9 mouse cellular contexts compared by ENCODE assay signal in the genomic region with DNA sequence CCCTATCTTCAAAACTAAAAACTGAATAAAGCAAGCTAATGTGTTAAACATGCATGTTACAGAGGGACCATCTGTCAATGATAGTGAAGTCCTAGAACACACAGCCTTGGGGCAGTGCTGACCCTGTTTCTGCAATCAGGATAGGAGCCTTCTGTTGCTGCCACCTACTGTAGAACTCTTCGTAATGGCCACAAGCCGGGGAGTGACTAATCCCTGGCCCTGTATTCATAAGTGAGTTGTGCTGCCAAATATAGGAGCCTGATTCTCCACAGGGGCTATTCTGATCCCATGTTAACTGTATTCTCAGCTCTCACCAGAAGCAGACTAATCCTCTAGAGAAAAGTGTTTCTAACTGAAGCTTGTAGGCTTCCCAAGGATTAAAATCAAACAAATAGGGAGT. TPM values are rescaled to one million over a fixed set of nuclear protein-coding genes. Genes with fewer than 3 reads are reported as not detected.
A peak's percentile ranks its signal among the peaks of the same experiment; 100 is the strongest.
DNase-seq lines count a peak whose midpoint lies in the region; ATAC-seq and TF ChIP-seq lines count a peak whose summit lies in the region.
"Had no signal": no experiment of that assay in that cellular context is flagged by ENCODE, and none has a peak within 500 bp of the region (broad histone marks: within the 10 kb centered on the region; RNA-seq: fewer than 3 reads in every experiment).

No protein-coding gene starts in this region.

- no peak for ATAC-seq in forebrain, embryonic 15.5 days (replicated peaks)
- no peak for ATAC-seq in forebrain, embryonic 13.5 days
- no peak for ATAC-seq in lung, postnatal 0 days
- ATAC-seq in activated CD4-positive, CD25-positive, alpha-beta regulatory T cell, adult 4 months = no peak

- peaks cover 9% of the 10 kb centered on the region for H3K36me3 ChIP-seq in forebrain, embryonic 15.5 days
- H3K36me3 ChIP-seq in forebrain, embryonic 13.5 days (ENCODE audit: poor library complexity, severe bottlenecking) = peaks cover 16% of the 10 kb centered on the region
- no peaks in the 10 kb centered on the region for H3K36me3 ChIP-seq in lung, postnatal 0 days (ENCODE audit: insufficient read depth, low read length)

- H3K4me2 ChIP-seq in forebrain, embryonic 15.5 days (replicated peaks) = no peak overlapping the region
- no peak overlapping the region for H3K4me2 ChIP-seq in forebrain, embryonic 13.5 days
- H3K4me2 ChIP-seq in lung, postnatal 0 days (replicated peaks; ENCODE audit: low read depth, low read length) = no peak overlapping the region

- no peaks in the 10 kb centered on the region for H3K27me3 ChIP-seq in forebrain, embryonic 15.5 days
- H3K27me3 ChIP-seq in forebrain, embryonic 13.5 days = no peaks in the 10 kb centered on the region
- no peaks in the 10 kb centered on the region for H3K27me3 ChIP-seq in lung, postnatal 0 days (replicated peaks; ENCODE audit: insufficient read depth, low read length)
- H3K27me3 ChIP-seq: megakaryocyte, embryonic 14.5 days had no signal

- 0 out of 2 replicates have a peak, but pooled peaks have one; percentile 7 for TF ChIP-seq CTCF in lung, postnatal 0 days (IDR thresholded peaks at IDR 0.05)

- no peak overlapping the region for H3K4me3 ChIP-seq in forebrain, embryonic 15.5 days
- H3K4me3 ChIP-seq in forebrain, embryonic 13.5 days = no peak overlapping the region
- no peak overlapping the region for H3K4me3 ChIP-seq in lung, postnatal 0 days (ENCODE audit: low read depth, low read length)
- H3K4me3 ChIP-seq: megakaryocyte, embryonic 14.5 days had no signal

- no peak for TF ChIP-seq EP300 in lung, postnatal 0 days (IDR thresholded peaks at IDR 0.05)

- H3K4me1 ChIP-seq in forebrain, embryonic 15.5 days = no peaks in the 10 kb centered on the region
- H3K4me1 ChIP-seq in forebrain, embryonic 13.5 days = no peaks in the 10 kb centered on the region
- no peaks in the 10 kb centered on the region for H3K4me1 ChIP-seq in lung, postnatal 0 days (ENCODE audit: insufficient read depth, low read depth, low read length)
- H3K4me1 ChIP-seq: megakaryocyte, embryonic 14.5 days had no signal

- H3K9me3 ChIP-seq in forebrain, embryonic 15.5 days = no peaks in the 10 kb centered on the region
- H3K9me3 ChIP-seq in forebrain, embryonic 13.5 days (replicated peaks) = no peaks in the 10 kb centered on the region
- no peaks in the 10 kb centered on the region for H3K9me3 ChIP-seq in lung, postnatal 0 days (ENCODE audit: low read length)
- H3K9me3 ChIP-seq: megakaryocyte, embryonic 14.5 days had no signal

- H3K27ac ChIP-seq in forebrain, embryonic 15.5 days (replicated peaks) = 0 out of 2 replicates have a peak overlapping the region, but pooled peaks have one; percentile 0
- H3K27ac ChIP-seq in forebrain, embryonic 13.5 days = no peak overlapping the region
- no peak overlapping the region for H3K27ac ChIP-seq in lung, postnatal 0 days (ENCODE audit: low read length)

- no peak for DNase-seq in lung, postnatal 0 days (ENCODE audit: low spot score)
- no peak for DNase-seq in lung, adult 18-20 months
- peak; percentile 67 to 76 for DNase-seq in cerebellum, postnatal 25 days
- peak; percentile 77 for DNase-seq in retina, postnatal 1 day
- no peak for DNase-seq in layer of hippocampus, adult 18-20 months (ENCODE audit: low spot score in 2 of 2)

- WGBS in forebrain, embryonic 15.5 days = 51% methylated on average over 2 of the region's 2 CpGs
- 65% methylated on average over 2 of the region's 2 CpGs for WGBS in forebrain, embryonic 13.5 days
- 74% methylated on average over 2 of the region's 2 CpGs for WGBS in lung, postnatal 0 days

- H3K9ac ChIP-seq in forebrain, embryonic 15.5 days (replicated peaks) = no peak overlapping the region
- no peak overlapping the region for H3K9ac ChIP-seq in forebrain, embryonic 13.5 days
- H3K9ac ChIP-seq in lung, postnatal 0 days (replicated peaks; ENCODE audit: low read depth) = no peak overlapping the region

RNA-seq across cellular contexts. Expression of gene Fbxo22, which starts 9.4 kb away (rescaled TPM):
- polyA plus RNA-seq in forebrain, embryonic 15.5 days (2015; fragmentation: Nextera tagmentation; extraction: Ambion mirVana) = 86.7 and 90.4 TPM in 2 replicates
- 86.9 and 90.2 TPM in 2 replicates for polyA plus RNA-seq in forebrain, embryonic 13.5 days (2015; fragmentation: Nextera tagmentation; extraction: Ambion mirVana)
- 27.4 and 34.0 TPM in 2 replicates for polyA plus RNA-seq in lung, postnatal 0 days (2015; fragmentation: Nextera tagmentation; extraction: Ambion mirVana)
- total RNA-seq in layer of hippocampus, adult 18-20 months (2021) = 10 to 100 TPM; 32.5 to 34.6 TPM
- polyA plus RNA-seq in activated CD4-positive, CD25-positive, alpha-beta regulatory T cell, adult 4 months (2017; shearing (Covaris generic)) = 10 to 100 TPM; 44.7 to 50.1 TPM

RNA-seq across cellular contexts. Expression of gene Ube2q2, which starts 50.7 kb away (rescaled TPM):
- polyA plus RNA-seq in forebrain, embryonic 15.5 days (2015; fragmentation: Nextera tagmentation; extraction: Ambion mirVana) = 34.8 and 38.2 TPM in 2 replicates
- 25.7 and 32.0 TPM in 2 replicates for polyA plus RNA-seq in forebrain, embryonic 13.5 days (2015; fragmentation: Nextera tagmentation; extraction: Ambion mirVana)
- 24.5 and 26.1 TPM in 2 replicates for polyA plus RNA-seq in lung, postnatal 0 days (2015; fragmentation: Nextera tagmentation; extraction: Ambion mirVana)
- total RNA-seq in layer of hippocampus, adult 18-20 months (2021) = 10 to 100 TPM; 62.4 to 63.6 TPM
- polyA plus RNA-seq in activated CD4-positive, CD25-positive, alpha-beta regulatory T cell, adult 4 months (2017; shearing (Covaris generic)) = 10 to 100 TPM in 1 of 2 experiments, 1 to 10 TPM in 1; 9.3 to 13.0 TPM

Comparison
In these comparisons a context has a peak if more than half of its experiments do, and no peak if none do; other contexts are left out.
1. DNase-seq: peak in cerebellum, postnatal 25 days (2 of 2) and retina, postnatal 1 day (single experiment); none in lung, postnatal 0 days (single experiment), lung, adult 18-20 months (0 of 2) and layer of hippocampus, adult 18-20 months (0 of 2).